Mouse (Mus musculus) liver, adult 2 months (tissue): ENCODE measurements around the gene Fam122a. TPM values are rescaled to one million over a fixed set of nuclear protein-coding genes. Genes with fewer than 3 reads are reported as not detected.

Source experiments
- DNase-seq: peaks from one replicate; pipeline ENCODE4 v3.0.0-alpha.2; 2011; ENCODE audit warnings: low read depth, low spot score; ENCODE audit errors: extremely low read depth
- H3K27ac ChIP-seq: fragments of 200-500 bp; replicated peaks from 2 replicates; pipeline ENCODE4 v1.5.1; 2012; ENCODE audit warnings: low read depth, mild to moderate bottlenecking, control low read depth, inconsistent platforms, low read length; ENCODE audit not compliant: insufficient read depth
- H3K27me3 ChIP-seq: fragments of 200-500 bp; 2 replicates; pipeline ENCODE4 v1.6.1; 2012; ENCODE audit warnings: mild to moderate bottlenecking, moderate library complexity, low read length, inconsistent platforms; ENCODE audit not compliant: control insufficient read depth, insufficient read depth
- H3K36me3 ChIP-seq: fragments of 200-500 bp; 2 replicates; pipeline ENCODE4 v1.6.1; 2012; ENCODE audit warnings: low read length, inconsistent platforms; ENCODE audit not compliant: control insufficient read depth, insufficient read depth
- H3K4me1 ChIP-seq: fragments of 200-500 bp; 2 replicates; pipeline ENCODE4 v1.6.1; 2011; ENCODE audit warnings: low read length; ENCODE audit not compliant: control insufficient read depth, insufficient read depth
- H3K4me3 ChIP-seq: fragments of 200-500 bp; 2 replicates; pipeline ENCODE4 v1.5.1; 2011; ENCODE audit warnings: low read depth, mild to moderate bottlenecking, control low read depth, low read length, moderate library complexity; ENCODE audit not compliant: insufficient read depth
- H3K79me2 ChIP-seq: fragments of 200-500 bp; 2 replicates; pipeline ENCODE4 v1.6.1; 2012; ENCODE audit warnings: inconsistent platforms, mild to moderate bottlenecking, low read length, moderate library complexity; ENCODE audit not compliant: control insufficient read depth, insufficient read depth
- H3K9ac ChIP-seq: fragments of 200-500 bp; 2 replicates; pipeline ENCODE4 v1.6.1; 2012; ENCODE audit warnings: low read depth, mild to moderate bottlenecking, control low read depth, inconsistent platforms, low read length
- CTCF ChIP-seq: fragments of 200-500 bp; IDR thresholded peaks from 2 replicates; pipeline ENCODE4 v1.5.1; 2011; ENCODE audit warnings: low read depth, low read length, control low read depth
- POLR2A ChIP-seq: fragments of 200-500 bp; IDR thresholded peaks from 2 replicates; pipeline ENCODE4 v1.6.1; 2011; ENCODE audit warnings: low read length, control low read depth; ENCODE audit not compliant: insufficient read depth; ENCODE audit errors: extremely low read depth
- WGBS: fragments of 180-500 bp; shearing (Covaris S2); methylation state at CpG from one replicate; pipeline ENCODE4 v1.1.7; 2018; 5-methylcytosine and 5-hydroxymethylcytosine counted together
- polyA plus RNA-seq: library from polyadenylated mRNA; depleted of rRNA; stranded (reverse); fragments of >200 nt; gene quantifications from 2 replicates; pipeline ENCODE4 v1.2.3, GENCODE M21; 2012
- total RNA-seq: library from RNA; depleted of rRNA; stranded (reverse); fragments of >200 nt; gene quantifications from 2 replicates; pipeline ENCODE4 v1.2.3, GENCODE M21; 2014

The Fam122a gene
- total and polyA plus RNA-seq, 2 experiments, result 0.74 to 17.6 TPM

DNA sequence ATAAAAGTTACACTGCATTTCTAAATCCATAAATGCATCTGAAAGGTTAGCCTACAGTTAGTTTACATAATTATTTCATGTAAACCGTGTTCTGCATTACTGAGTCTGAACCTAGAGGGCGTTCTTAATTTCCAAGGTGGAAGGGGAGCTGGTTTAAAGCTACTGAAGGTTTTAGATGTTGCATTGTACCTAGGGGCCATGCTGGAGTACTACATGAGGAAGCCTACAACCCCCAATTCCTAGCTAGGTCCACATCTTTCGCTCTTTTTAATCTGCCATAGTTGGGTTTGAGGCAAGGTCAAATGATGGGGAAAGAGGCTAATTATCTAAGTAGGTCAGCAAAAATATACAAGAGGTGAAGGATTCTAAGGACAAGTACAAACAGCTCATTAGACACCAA is 25.5 kb downstream of the Fam122a start:
- WGBS, result 77% methylated on average over 3 of the region's 3 CpGs
- no peak overlapping the region for H3K4me3 ChIP-seq
- DNase-seq, result peak; percentile 19

DNA sequence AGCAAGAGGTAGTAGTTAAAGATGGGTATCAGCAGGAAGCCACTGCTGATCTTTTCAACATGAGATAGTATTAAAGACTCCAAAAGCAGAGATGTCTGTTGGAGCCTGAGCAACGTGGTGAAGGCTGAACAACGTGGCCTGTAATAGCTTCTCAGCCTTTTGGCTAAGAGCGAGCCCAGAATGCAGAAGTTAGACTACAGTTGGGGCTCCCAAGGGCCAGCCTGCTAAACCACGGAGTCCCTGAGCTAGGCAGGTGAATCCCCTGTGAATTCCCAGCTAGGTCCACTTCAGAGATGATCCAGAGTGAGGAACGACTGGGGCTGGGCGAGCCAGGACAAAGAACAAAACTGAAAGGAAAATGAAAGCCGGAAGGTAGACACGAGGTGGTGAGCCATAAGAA is 26.4 kb downstream of the Fam122a start:
- Histone ChIP-seq H3K27ac (no peak overlapping the region), H3K9ac (no peak overlapping the region), H3K4me1 (no peaks in the 10 kb centered on the region), H3K4me3 (no peak overlapping the region), H3K79me2 (no peaks in the 10 kb centered on the region), H3K27me3 (no peaks in the 10 kb centered on the region), H3K36me3 (no peaks in the 10 kb centered on the region)
- no peak for TF ChIP-seq POLR2A
- TF ChIP-seq CTCF, result no peak
- no peak for DNase-seq
- WGBS, result 83% methylated on average over 8 of the region's 8 CpGs

More for the DNA sequence above, 25.5 kb downstream of the Fam122a start:
- TF ChIP-seq CTCF, result no peak
- no peak for TF ChIP-seq POLR2A
- Histone ChIP-seq H3K9ac (no peak overlapping the region), H3K27ac (no peak overlapping the region), H3K36me3 (no peaks in the 10 kb centered on the region), H3K4me1 (no peaks in the 10 kb centered on the region), H3K27me3 (no peaks in the 10 kb centered on the region), H3K79me2 (no peaks in the 10 kb centered on the region)

DNA sequence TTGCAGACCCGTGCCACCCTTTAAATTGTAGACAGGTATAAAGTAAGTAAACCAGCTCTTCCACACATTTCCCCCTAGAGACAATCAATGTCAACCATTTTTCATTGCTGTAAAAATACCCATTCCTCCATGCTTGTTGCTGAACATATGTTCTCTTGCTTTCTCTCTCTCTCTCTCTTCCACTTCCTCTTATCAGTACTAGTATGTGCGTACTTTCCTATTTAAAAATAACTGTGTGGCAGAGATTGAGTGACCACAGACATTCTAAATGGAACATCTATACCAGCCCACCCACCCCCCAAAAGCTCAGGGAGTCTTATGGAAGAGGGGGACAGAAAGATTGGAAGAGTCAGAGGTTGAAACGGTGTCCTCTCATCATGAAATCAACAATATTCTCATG is 32.8 kb downstream of the Fam122a start:
- no peaks in the 10 kb centered on the region for H3K79me2 ChIP-seq
- H3K4me3 ChIP-seq, result no peak overlapping the region
- no peak overlapping the region for H3K27ac ChIP-seq
- no peak for DNase-seq
- TF ChIP-seq CTCF, result no peak
- TF ChIP-seq POLR2A, result no peak
- no peak overlapping the region for H3K9ac ChIP-seq
- 78% methylated on average over 3 of the region's 3 CpGs for WGBS
- no peaks in the 10 kb centered on the region for H3K4me1 ChIP-seq
- no peaks in the 10 kb centered on the region for H3K36me3 ChIP-seq
- no peaks in the 10 kb centered on the region for H3K27me3 ChIP-seq

DNA sequence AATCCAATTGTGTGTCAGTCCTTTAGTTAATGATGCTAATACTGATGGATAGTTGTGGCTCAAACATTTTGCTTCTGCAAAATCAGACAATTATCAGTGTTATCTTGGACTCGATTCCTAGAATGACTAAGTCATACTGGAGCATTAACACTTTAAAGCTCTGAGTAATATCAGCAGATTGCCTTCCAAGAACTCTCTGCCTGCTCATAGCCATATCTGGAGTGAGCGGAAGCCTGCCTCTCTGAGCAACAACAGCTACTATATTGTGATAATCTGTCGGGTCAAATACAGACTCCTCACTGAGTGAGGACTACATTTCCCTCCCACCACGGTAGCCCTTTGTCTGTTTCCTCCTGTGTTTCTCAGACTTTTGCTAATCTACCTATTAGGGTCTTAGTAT is 37.4 kb downstream of the Fam122a start:
- WGBS, result 81% methylated on average over 4 of the region's 4 CpGs
- H3K27ac ChIP-seq, result no peak overlapping the region
- no peak overlapping the region for H3K9ac ChIP-seq
- no peak for TF ChIP-seq CTCF
- no peak for TF ChIP-seq POLR2A
- H3K27me3 ChIP-seq, result no peaks in the 10 kb centered on the region
- H3K4me1 ChIP-seq, result no peaks in the 10 kb centered on the region; the same call in 1 of the 2 replicates
- H3K79me2 ChIP-seq, result no peaks in the 10 kb centered on the region
- H3K4me3 ChIP-seq, result no peak overlapping the region
- DNase-seq, result no peak
- H3K36me3 ChIP-seq, result no peaks in the 10 kb centered on the region

DNA sequence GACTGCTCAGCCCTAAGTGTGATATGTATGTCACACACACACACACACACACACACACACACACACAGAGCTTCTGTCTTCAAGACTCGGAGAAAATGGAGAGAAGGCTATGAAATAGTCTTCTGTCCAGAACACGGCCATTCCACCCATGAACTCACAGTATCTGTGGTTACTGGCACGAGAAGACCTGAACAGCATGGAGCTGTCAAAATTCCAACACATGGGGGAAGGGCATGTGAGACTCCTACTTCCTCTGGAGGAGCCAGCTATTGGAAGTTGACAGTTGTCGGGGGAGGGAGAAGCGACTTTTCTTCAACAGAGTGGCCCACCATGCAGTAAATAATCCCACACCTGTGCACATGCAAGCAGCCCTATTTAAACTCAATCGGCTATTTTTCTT is 42.9 kb downstream of the Fam122a start:
- no peak for DNase-seq
- Histone ChIP-seq H3K27ac (no peak overlapping the region), H3K36me3 (no peaks in the 10 kb centered on the region), H3K9ac (no peak overlapping the region), H3K79me2 (no peaks in the 10 kb centered on the region), H3K27me3 (no peaks in the 10 kb centered on the region), H3K4me3 (no peak overlapping the region), H3K4me1 (no peaks in the 10 kb centered on the region; the same call in 1 of the 2 replicates)
- whole genome bisulfite sequencing, result 77% methylated on average over 6 of the region's 6 CpGs
- TF ChIP-seq POLR2A, result no peak
- TF ChIP-seq CTCF, result no peak

DNA sequence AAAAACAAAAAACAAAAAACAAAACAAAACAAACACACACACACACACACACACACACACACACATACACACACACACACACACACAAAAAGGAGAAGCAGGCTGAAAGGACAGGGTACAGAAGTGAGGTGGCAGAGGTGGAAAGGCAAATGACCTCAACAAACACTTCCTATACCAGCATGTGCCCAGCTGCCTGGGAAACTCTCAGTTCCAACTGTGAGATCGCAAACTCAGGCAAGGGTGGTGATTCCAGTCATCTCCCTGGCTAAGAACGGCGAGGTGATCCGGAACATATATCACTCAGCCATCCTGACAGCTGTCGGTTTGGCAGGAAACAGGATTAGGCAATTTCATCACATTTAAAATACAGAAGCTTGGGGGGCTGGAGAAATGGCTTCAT is 44.7 kb downstream of the Fam122a start:
- TF ChIP-seq POLR2A (no peak), CTCF (no peak)
- no peak for DNase-seq
- H3K27ac ChIP-seq, result no peak overlapping the region
- no peaks in the 10 kb centered on the region; the same call in 1 of the 2 replicates for H3K4me1 ChIP-seq
- H3K79me2 ChIP-seq, result no peaks in the 10 kb centered on the region
- H3K36me3 ChIP-seq, result no peaks in the 10 kb centered on the region
- WGBS, result 73% methylated on average over 5 of the region's 5 CpGs
- no peak overlapping the region for H3K9ac ChIP-seq
- no peak overlapping the region for H3K4me3 ChIP-seq
- H3K27me3 ChIP-seq, result no peaks in the 10 kb centered on the region
